Mouse (Mus musculus): ENCODE measurements around the gene Smg8.
"Not testable (repeated sequence)": the region's sequence is repeated elsewhere in the genome, so short reads cannot be mapped to it uniquely, and the experiment has no call there.

Gene Smg8

DNA sequence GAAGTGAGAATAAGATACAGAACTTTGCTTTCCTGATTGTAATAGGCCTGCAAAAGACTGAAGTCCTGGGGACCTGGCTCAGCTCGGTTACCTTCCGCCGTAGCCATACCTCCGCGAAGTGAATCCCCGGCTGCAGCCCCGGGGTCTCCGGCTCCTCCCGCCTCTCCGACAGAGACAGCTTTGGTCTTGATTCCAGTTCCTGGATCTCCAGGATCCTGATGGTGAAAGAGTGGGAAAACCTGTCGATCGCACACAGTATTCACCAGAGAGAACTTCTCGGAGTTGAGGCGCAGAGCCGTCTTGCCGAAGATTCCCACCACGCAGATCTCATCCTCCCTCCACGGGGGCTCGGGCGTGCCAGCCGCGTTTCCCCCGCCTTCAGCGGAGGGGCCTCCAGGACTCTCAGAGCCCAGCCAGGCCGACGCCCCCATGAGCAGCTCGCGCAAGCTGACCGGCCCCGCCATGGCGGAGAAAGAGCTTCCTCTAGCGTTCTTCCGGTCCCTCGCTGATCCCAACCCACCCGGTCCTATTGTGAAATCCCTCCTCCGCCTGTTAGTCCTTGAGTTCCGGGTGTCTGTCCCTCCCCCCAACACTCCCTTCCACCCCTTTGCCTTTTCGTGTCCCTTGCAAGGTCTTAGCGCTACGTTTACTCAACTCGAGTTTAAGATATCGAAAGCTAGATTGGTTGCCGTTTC lies at the start of gene Smg8:
Gene Smg8, minus strand, starts transcription at position 485 of the 695 bp plus-strand sequence.
- peak; percentile 91 for DNase-seq (ENCODE audit: low read depth)

DNA sequence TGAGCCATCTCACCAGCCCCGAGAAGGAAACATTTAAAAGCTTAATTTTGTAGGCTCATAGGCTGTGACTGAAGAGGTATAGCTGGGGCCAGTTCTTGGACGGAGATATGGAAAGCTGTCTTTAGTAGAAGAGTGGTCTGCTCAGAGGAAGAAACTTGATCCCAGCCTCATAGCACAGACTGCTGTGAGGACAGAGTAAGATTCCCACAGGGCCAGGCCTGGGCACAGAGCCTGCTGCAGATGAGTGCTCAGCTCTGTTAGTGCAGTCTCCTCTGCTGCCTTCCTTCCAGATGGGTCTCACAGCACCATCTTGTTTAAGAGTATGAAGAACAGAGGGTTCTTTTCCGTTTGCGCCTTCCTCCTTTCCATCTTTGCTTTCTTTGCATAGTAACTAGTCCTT lies 49.7 kb upstream of the Smg8 start:
- DNase-seq (ENCODE audit: low read depth) = no peak

DNA sequence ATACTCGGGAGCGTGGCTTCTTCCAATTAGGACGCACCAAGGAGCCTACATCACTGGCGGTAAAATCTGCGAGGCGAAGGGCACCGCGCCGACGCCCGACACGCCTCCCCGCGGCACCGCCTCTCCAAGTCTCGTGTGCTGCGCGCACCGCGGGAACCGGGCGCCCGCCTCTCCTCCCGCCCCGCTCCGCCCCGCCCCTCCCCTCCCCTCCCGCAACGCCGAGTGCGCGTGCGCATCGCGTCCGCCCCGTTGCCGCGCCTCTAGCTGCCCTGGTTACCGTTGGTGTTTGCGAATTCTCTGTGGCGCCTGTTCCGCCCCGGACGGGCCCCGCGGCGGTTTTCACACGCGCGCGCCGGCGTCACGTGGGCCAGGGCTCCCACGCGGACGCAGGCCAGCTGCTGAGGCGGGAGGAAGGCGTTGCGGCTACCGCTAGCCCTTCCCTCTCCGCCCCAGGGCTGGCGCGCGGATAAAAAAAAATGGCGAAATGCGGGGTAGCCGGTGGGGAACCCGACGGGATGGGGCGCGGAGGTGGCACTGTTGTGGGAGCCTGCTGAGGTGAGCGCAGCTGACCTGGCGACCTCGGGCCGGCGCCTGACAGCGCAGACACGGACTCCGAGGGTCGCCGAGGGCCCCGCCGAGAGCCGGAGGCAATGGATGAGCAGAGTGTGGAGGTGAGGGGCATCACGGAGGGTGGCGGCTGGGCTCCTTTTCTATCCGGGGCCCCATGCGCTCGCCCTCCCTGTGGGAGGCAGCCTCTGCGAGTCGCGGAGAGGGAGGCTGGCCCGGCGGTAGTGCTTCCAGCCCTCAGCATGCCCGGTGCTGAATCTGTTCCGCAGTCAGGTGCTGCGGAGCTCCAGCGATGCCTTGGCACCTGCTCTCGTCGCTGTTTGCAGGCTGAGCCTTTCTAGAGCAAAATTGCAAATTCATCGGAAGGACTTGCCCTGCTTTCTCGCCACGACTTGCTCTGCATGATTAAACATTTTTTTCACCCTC lies 40.5 kb upstream of the Smg8 start, which contains the start of gene Trim37:
Gene Trim37, plus strand, starts transcription at position 254 of the 993 bp plus-strand sequence.
- DNase-seq (ENCODE audit: low read depth) = peak; percentile 96

DNA sequence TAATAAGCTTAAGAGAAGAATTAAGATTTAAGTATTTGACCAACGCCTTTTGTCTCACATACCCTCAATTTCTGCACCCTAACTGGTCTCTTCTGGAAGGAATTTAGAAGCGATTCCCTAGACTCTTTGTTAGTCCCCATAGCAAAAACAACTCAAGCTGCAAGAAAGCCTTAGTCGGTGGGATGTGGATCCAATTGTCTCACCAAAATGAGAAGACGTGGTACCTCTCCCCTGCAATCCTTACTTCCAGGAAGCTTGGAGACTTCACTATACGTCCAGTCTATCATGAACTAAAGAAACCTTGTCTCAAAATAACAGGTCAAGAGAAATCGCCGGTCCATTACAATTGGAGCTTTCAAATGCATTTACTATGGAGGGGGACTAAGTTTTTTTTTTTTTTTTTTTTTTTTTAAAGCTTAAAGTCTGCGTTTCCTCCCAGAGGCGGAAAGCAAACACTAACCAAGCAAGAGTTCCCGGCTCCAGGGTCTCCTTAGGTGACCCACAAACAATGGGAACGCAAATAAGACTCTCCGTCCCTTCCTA lies 39.8 kb upstream of the Smg8 start:
- no peak for DNase-seq (ENCODE audit: low read depth)

DNA sequence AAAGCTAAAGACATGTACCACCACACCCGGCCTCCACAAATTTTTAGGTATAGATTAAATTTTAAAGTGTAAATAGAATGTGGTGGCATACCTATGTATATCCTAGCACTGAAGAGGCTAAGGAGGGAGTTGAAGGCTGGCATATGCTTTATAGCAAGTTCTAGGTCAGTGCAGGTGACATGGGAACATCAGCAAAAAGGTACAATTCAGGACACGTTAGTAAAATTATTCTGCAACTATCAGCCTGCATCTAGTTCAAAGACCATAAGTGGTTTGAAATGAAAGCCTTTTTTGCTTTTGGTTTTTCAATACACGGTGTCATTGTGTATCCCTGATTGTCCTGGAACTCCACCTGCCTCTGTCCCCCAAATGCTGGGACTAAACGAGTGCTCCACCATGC lies 39.0 kb upstream of the Smg8 start:
- DNase-seq (ENCODE audit: low read depth) = no peak

DNA sequence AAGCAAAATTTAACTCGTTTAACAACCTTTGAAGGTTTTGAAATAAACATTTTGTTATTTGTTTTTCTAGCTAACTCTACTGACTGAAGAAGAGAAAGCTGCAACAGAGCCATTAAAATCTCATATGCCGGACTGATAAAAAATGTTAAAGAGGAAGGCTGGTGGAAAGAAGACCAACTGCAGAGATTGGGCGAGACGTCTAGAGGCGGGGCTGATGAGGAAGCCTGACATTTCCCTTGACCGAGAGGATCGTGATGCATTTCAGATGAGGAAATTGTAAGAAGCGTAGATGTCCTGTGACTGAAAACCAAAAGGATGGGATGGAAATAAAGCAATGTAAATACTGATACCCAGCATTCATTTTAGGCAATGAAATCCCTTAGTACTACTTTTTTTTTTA lies 35.3 kb upstream of the Smg8 start:
- DNase-seq (ENCODE audit: low read depth) = no peak

DNA sequence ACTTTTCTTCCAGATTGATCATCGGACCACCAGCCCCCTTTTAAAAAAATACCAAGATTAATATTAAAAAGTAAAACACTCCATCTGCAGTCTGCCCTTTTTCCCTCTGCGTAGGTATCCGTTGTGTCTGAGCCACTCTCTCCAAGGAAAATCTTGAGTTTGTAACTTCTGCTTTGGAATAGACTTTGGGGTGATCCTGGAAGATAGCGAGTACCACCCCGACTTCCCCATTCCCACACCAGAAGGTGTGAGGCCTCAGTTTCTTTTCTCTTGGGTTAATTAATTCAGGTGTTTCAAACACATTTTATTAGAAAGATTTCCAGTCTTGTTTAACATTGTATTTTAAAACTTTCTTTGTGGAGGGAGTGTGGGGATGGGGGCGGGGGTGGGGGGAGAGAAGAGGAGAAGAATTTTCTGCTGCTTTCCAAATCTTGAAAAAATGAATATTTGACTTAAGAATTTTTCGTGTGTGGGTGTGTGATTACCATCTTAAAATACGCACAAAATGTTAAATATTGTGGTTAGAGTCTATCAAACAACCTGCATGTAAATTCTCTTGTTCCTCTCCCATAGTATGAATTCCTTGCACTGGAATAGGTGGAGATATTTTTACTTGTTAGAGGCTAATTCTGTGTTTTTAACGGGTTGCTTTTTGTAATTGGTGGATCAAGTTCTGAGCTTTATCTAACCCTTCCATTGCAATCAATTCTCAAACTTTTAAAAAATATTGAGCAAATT lies 23.8 kb upstream of the Smg8 start:
- DNase-seq (ENCODE audit: low read depth) = no peak

DNA sequence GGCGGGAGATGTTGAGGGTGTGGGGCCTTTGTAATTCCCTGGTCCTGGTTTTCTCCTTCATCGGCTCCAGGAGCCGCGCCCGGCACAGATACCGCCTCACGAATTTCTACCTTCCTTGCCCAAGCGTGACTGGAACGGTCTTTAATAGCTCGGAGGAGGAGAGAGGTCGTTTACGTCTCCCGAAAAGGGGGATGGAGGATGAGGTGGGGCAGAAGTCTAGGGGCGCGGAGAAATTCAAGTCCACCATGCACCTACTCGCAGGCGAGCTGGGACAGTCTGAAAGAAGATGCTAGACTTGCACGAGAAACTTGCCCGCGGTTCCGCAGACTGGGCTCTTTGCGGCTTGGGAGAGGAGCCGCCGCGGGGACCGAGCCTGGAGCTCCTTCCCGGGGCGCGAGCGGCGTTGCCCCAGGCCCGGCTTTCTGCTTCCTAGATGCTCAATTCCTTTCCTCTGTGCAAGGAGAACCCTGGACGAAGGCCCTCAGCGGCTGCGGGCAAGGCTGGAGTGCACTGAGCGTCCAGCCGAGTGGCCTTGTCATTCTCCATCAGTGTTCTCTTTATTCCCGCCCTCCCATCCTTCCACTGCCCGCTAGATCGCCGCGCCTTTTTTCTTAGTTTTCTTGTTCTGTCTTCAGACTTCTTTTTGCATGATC lies 23.1 kb upstream of the Smg8 start:
- no peak for DNase-seq (ENCODE audit: low read depth)

DNA sequence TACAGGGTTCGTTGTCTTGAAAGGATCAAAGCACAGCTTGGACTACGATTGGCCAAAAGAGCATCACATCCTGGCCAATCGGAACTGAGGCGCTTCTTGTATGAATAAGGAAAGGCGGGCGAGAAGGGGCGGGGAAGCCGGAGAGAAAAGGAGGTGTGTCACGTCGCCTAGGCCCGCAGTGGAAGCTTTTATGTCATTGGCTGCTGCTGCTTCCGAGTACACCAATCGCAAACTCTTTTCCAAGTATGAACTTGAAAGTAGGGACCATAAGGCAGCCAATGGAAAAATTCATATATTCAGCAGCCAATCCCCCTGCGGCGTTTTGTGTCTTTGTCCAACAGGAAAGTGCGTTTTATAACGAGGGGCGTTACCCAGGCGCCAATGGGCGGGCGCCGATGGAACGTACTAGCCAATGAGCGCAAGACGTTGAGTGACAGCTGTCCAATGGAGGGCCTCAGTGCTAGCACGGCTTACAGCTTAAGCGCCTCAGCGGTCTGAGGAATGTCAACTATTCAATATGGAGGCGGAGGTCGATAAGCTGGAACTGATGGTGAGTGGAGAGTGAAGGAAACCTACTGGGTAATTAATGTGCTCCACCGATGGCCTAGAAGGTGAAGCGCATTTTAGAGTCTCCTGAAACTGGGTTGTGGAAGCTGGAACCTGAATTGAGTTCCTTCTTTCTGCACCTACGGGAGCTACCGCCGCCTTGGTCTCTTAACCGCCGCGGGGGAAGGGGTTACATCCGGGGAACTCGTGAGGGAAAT lies 22.4 kb upstream of the Smg8 start, which contains the start of gene Ska2:
Gene Ska2, plus strand, starts transcription at position 480 of the 764 bp plus-strand sequence.
- DNase-seq (ENCODE audit: low read depth) = peak; percentile 99

DNA sequence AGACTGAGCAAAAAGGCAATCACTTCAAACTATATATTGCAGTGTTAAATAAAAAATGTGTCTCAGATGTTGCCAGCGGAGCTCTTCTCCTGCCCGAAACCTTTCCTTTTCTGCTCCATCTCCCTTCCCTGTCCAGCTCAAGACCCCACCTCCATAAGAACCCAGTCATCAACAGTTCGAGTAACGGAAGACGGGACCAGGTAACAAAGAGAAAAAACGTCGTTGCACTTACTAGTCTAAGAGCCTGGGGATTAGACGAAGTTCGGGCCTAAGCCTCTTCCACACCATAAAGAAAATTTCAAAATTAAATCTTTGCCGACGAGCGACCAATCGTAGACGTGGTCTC lies 21.8 kb upstream of the Smg8 start, which contains the start of gene Prr11:
Gene Prr11, minus strand, starts transcription at position 300 of the 346 bp plus-strand sequence.
- no peak for DNase-seq (ENCODE audit: low read depth)

DNA sequence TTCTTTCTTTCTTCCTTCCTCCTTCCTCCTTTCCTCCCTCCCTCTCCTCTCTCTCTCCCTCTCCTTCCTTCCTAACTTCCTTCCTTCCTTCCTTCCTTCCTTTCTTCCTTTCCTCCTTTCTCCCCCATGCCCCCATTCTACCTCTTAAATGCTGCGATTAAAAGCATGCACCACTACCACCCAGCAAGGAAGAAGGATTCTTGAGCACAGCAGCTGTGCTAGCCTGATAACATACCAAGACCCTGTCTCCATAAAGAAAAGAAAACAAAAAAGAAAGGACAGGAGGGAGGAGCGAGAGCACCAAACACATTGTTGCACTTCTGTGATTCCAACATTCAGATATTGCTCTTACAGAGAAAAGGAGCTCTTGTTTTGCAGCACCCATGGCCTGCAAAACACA lies 568 bp upstream of the Smg8 start:
- DNase-seq (ENCODE audit: low read depth) = no peak

DNA sequence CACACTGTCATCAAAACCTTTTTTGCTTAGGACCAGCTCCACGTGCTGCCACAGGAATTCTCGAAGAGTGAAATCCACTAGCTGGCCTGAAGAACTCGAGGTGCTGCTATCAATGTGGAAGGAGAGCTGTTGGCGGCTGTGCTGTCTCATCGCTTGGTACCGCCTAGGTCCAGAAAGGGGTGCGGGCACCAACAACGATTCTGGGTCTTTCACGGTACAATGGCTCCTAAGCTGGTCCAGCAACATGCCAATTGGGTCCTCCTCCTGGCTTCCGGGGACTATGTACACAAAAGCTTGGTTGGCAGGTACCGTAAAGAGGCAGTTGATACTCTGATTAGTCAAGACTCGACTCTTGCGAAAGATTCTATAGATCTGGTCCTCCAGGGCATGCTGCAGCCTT lies 1.1 kb downstream of the Smg8 start:
- no peak for DNase-seq (ENCODE audit: low read depth)

DNA sequence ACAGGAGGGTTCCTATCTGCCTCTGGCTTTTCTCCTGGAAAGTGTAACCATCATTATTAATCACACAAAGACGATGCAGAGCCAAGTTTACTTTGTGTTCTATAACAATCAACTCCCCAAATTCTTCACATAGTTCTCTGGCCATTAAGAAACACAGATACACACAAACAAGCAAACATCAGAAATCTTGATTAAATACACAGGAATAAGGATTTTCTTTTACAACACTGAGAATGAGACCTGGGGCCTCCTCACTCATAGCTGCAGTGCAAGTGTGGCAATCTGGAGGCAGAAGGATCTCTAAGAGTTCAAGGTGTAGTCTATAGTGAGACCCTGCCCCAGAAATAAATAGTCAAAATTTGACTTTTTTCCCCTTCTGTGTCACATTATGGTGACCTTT lies 2.9 kb downstream of the Smg8 start:
- no peak for DNase-seq (ENCODE audit: low read depth)

DNA sequence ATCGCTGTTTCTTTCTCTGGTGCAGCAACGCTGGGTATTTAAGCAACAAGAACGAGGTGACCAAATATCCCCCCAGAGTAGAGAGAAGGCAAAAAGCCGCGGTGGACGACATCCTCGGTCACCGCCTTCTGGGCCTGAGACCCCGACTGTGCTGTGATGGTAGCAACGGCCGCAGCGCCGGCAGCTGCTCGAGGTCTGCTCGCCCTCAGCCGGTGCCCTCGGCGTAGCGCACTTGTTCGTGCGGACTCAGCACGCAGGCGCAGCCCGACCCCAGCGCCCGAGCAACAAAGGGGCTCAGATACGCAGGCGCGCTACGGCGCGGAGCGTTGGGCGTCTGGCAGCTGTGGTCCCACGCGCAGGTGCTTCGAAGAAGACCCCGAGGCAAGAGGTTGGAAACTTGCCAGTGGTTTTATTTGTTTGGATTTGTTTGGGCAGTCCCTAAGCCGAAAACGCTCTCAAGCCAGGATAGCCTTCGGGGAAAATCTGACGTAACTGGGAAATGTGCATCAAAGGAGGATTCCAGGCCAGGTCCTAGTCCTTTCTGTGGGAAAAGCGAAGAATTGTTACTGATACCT lies 12.6 kb downstream of the Smg8 start, which contains the start of gene Gdpd1:
Gene Gdpd1, minus strand, starts transcription at position 197 of the 575 bp plus-strand sequence.
- DNase-seq (ENCODE audit: low read depth) = peak; percentile 81

DNA sequence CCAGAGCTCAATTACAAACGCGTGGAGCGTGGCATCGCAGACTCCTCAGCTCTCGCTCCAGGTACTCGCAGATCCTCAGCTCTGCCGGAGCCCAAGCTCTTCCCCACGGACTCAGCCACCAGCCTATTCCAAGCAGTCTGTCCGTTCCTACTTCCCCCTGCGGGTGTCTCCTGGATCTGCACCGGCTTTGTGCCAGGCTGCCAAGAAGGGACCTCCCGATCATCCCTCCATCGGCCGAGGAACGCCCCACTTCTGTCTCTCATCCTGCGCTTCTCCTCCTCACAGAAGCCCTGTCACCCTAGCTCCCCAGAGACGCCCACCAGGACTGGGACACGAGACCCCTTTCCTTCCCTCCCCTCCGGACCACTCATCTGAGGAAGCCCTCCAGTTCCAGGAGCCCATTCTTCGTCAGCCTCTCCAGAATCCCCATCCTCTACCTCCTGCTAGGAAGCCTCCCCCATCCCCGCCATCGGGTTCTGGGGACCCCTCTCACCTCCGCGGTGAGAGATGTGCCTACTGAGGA lies 13.2 kb downstream of the Smg8 start:
- DNase-seq (ENCODE audit: low read depth) = peak; percentile 52

DNA sequence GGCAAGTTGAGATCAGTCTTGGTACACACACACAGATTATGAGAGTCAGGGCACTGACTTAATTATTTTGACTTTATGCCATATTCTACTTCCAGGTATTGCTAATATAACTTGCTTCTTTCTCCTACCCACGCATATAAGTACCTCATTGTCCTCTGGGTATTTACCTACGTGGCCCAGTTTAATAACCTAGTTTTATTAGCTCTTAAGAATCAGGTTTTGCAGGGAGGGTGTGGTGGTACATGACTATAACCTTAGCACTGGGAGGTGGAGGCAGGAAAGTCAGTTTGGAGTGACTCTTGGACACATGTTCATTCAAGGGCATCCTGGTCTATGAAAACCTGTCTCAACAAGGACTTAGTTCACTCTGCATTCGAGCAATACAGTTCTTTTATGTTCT lies 24.5 kb downstream of the Smg8 start:
- no peak for DNase-seq (ENCODE audit: low read depth)

DNA sequence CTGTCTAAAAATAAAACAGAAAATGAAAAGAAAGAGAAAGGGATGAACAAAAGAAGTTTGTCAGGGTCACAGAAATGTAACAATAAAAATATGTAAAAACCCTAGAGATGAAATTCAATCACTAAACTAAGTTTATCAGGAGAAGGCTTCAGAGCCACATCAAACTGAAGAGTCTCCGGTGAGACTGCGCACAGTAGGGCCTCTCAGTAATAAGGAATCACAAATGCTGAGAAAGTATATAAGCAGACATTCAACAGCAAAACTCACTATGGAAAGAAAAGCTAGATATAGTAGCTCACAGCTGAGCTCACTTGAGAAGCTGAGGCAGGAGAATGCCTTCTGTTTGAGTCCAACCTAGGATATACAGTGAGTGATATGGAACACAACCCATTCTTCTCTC lies 26.2 kb downstream of the Smg8 start:
- DNase-seq (ENCODE audit: low read depth) = no peak

DNA sequence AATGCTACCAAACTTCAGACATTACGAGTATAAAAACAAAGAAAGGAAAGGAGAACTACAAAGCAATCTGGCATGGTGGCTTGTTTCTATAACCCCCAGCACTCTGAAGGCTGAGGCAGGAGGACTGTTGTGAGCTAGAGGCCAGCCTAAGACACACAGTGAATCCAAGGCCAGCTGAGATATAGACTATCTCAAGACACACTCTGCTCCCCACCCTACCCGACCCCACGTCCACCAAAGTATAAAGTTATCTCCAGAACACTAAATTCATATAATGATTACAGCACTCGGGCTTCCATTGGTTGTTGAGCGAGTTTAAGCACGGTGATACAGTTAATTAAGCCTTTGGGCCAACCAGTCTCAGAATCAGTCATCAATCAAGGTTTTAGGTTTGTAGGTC lies 30.3 kb downstream of the Smg8 start:
- no peak for DNase-seq (ENCODE audit: low read depth)

DNA sequence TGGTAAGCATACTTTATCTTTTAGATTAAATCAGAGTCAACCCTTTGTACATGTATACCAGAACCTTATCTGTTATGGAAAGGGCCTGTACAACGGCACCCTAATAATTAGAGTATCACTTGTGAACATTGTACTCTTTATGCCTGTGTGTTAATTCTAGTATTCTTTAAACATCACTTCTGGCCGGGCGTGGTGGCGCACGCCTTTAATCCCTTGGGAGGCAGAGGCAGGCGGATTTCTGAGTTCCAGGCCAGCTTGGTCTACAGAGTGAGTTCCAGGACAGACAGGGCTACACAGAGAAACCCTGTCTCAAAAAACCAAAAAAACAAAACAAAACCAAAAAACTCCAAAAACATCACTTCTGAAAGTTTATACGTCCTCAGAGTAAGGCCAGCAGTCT lies 37.7 kb downstream of the Smg8 start:
- not testable (repeated sequence) for DNase-seq (ENCODE audit: low read depth)

DNA sequence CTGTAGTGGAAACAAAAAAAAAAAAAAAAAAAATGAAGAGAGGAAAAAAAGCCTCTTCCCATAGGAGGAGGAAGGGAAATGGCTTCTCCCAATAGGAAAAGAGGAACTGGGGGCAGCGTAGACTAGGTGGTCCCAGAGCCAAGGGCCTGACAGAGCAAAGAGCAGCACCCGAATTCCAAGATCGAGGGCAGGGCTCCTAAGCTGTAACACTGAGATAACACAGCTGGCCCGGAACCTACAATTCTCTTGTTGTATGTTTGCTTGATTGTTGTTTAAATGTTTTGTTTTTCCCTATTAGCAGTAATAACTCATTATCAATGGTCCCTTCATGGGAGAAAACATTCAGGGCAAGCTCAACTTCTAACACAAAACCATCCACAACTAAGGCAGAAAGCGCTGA lies 39.6 kb downstream of the Smg8 start:
- DNase-seq (ENCODE audit: low read depth) = no peak
